Mouse (Mus musculus): Measurements from ENCODE around the gene Foxb1.

The Foxb1 gene

GRCm38 (mm10) chr9:69760371-69761301 lies at the start of gene Foxb1:
Foxb1 (minus strand) TSS chr9:69760940.
- peak; percentile 15 to 26 for DNase-seq

GRCm38 (mm10) chr9:69790562-69790961 lies 29.8 kb upstream of the Foxb1 start:
- DNase-seq, result peak; percentile 43 to 50

- DNase-seq, result no peak
These were observed 19.3 kb upstream of the Foxb1 start for GRCm38 (mm10) chr9:69779996-69780395.

- peak in 1 of 2 experiments; percentile 11 for DNase-seq
These were observed 9.3 kb upstream of the Foxb1 start for GRCm38 (mm10) chr9:69769949-69770585.

- DNase-seq, result peak in 1 of 2 experiments; percentile 28
These were observed 8.6 kb upstream of the Foxb1 start for GRCm38 (mm10) chr9:69769091-69769948.

GRCm38 (mm10) chr9:69768136-69768875 lies 7.6 kb upstream of the Foxb1 start:
- peak in 1 of 2 experiments; percentile 30 for DNase-seq

GRCm38 (mm10) chr9:69767421-69767820 lies 6.7 kb upstream of the Foxb1 start:
- DNase-seq, result peak; percentile 23 to 28

GRCm38 (mm10) chr9:69766936-69767335 lies 6.2 kb upstream of the Foxb1 start:
- peak in 1 of 2 experiments; percentile 9 for DNase-seq

- DNase-seq, result peak in 1 of 2 experiments; percentile 29
These were observed 5.6 kb upstream of the Foxb1 start for GRCm38 (mm10) chr9:69766301-69766700.

GRCm38 (mm10) chr9:69765483-69766050 lies 4.8 kb upstream of the Foxb1 start:
- DNase-seq, result peak in 1 of 2 experiments; percentile 12

GRCm38 (mm10) chr9:69764586-69765482 lies 4.1 kb upstream of the Foxb1 start:
- peak in 1 of 2 experiments; percentile 28 for DNase-seq

GRCm38 (mm10) chr9:69763681-69764585 lies 3.2 kb upstream of the Foxb1 start:
- peak in 1 of 2 experiments; percentile 17 for DNase-seq

- peak; percentile 10 to 27 for DNase-seq
These were observed 2.0 kb upstream of the Foxb1 start for GRCm38 (mm10) chr9:69762703-69763102.

GRCm38 (mm10) chr9:69762221-69762620 lies 1.5 kb upstream of the Foxb1 start:
- DNase-seq, result peak in 1 of 2 experiments; percentile 13

GRCm38 (mm10) chr9:69761569-69761968 lies 829 bp upstream of the Foxb1 start:
- DNase-seq, result no peak

- peak in 1 of 2 experiments; percentile 20 for DNase-seq
These were observed 969 bp downstream of the Foxb1 start for GRCm38 (mm10) chr9:69759721-69760221.

- peak; percentile 14 to 17 for DNase-seq
These were observed 1.7 kb downstream of the Foxb1 start for GRCm38 (mm10) chr9:69758946-69759615.

GRCm38 (mm10) chr9:69758506-69758905 lies 2.2 kb downstream of the Foxb1 start:
- peak; percentile 21 to 31 for DNase-seq

Data from cerebellum, postnatal 10 days (tissue).